Comparison of ENCODE assay signal across 11 mouse cellular contexts in genomic region chr19:38478286-38478685, GRCm38 (mm10). TPM values are rescaled to one million over a fixed set of nuclear protein-coding genes. Genes with fewer than 3 reads are reported as not detected.
A peak's percentile ranks its signal among the peaks of the same experiment; 100 is the strongest.
DNase-seq lines count a peak whose midpoint lies in the region; ATAC-seq and TF ChIP-seq lines count a peak whose summit lies in the region.
"Had no signal": no experiment of that assay in that cellular context is flagged by ENCODE, and none has a peak within 500 bp of the region (broad histone marks: within the 10 kb centered on the region; RNA-seq: fewer than 3 reads in every experiment).

No protein-coding gene starts in this region.

- no peaks in the 10 kb centered on the region for H3K9me3 ChIP-seq in forebrain, embryonic 10.5 days
- no peaks in the 10 kb centered on the region for H3K9me3 ChIP-seq in forebrain, postnatal 0 days (ENCODE audit: low read length)
- no peaks in the 10 kb centered on the region for H3K9me3 ChIP-seq in kidney, embryonic 16.5 days (ENCODE audit: low read length)
- H3K9me3 ChIP-seq in forebrain, embryonic 12.5 days: no peaks in the 10 kb centered on the region
- no peaks in the 10 kb centered on the region for H3K9me3 ChIP-seq in midbrain, embryonic 13.5 days

- ATAC-seq in forebrain, postnatal 0 days: no peak
- peak; percentile 74; the same call in 1 of the 2 replicates for ATAC-seq in kidney, embryonic 16.5 days (ENCODE audit: low FRiP score, low TSS enrichment)
- no peak for ATAC-seq in forebrain, embryonic 12.5 days (ENCODE audit: low FRiP score)
- ATAC-seq in midbrain, embryonic 13.5 days: no peak

- H3K9ac ChIP-seq in forebrain, postnatal 0 days: no peak overlapping the region
- H3K9ac ChIP-seq in kidney, embryonic 16.5 days (replicated peaks; ENCODE audit: low read length): no peak overlapping the region
- no peak overlapping the region for H3K9ac ChIP-seq in forebrain, embryonic 12.5 days
- no peak overlapping the region for H3K9ac ChIP-seq in midbrain, embryonic 13.5 days (replicated peaks)

- H3K4me1 ChIP-seq in forebrain, embryonic 10.5 days: peaks cover 59% of the 10 kb centered on the region
- no peaks in the 10 kb centered on the region for H3K4me1 ChIP-seq in forebrain, postnatal 0 days (ENCODE audit: insufficient read depth)
- peaks cover 20% of the 10 kb centered on the region for H3K4me1 ChIP-seq in kidney, embryonic 16.5 days (ENCODE audit: insufficient read depth, low read length)
- peaks cover 48% of the 10 kb centered on the region for H3K4me1 ChIP-seq in forebrain, embryonic 12.5 days
- H3K4me1 ChIP-seq in midbrain, embryonic 13.5 days (replicated peaks): peaks cover 48% of the 10 kb centered on the region

- no peaks in the 10 kb centered on the region for H3K36me3 ChIP-seq in forebrain, embryonic 10.5 days (replicated peaks)
- no peaks in the 10 kb centered on the region for H3K36me3 ChIP-seq in forebrain, postnatal 0 days (ENCODE audit: insufficient read depth)
- H3K36me3 ChIP-seq in kidney, embryonic 16.5 days (ENCODE audit: insufficient read depth, low read length): no peaks in the 10 kb centered on the region
- no peaks in the 10 kb centered on the region for H3K36me3 ChIP-seq in forebrain, embryonic 12.5 days (replicated peaks)
- H3K36me3 ChIP-seq in midbrain, embryonic 13.5 days: no peaks in the 10 kb centered on the region

- TF ChIP-seq CTCF in forebrain, postnatal 0 days (IDR thresholded peaks at IDR 0.05; ENCODE audit: low read depth): no peak

- DNase-seq in forebrain, embryonic 10.5 days (ENCODE audit: extremely low spot score, low spot score): no peak
- DNase-seq in forebrain, postnatal 0 days: no peak
- DNase-seq in kidney, adult 9 months: no peak
- no peak for DNase-seq in adrenal gland, adult 18-20 months (ENCODE audit: low spot score in 2 of 2)
- no peak for DNase-seq in right cerebral cortex, postnatal 25 days
- DNase-seq: cerebellum, adult 9-10 months; thymus, adult 2 months had no signal

- H3K27me3 ChIP-seq in forebrain, embryonic 10.5 days (ENCODE audit: poor library complexity, severe bottlenecking): peaks cover 48% of the 10 kb centered on the region
- peaks cover 4% of the 10 kb centered on the region for H3K27me3 ChIP-seq in forebrain, postnatal 0 days (ENCODE audit: insufficient read depth, low read length)
- peaks cover 15% of the 10 kb centered on the region for H3K27me3 ChIP-seq in kidney, embryonic 16.5 days (ENCODE audit: insufficient read depth, low read length)
- peaks cover 39% of the 10 kb centered on the region for H3K27me3 ChIP-seq in forebrain, embryonic 12.5 days
- peaks cover 42% of the 10 kb centered on the region for H3K27me3 ChIP-seq in midbrain, embryonic 13.5 days

- H3K4me2 ChIP-seq in forebrain, postnatal 0 days (ENCODE audit: low read depth): no peak overlapping the region
- no peak overlapping the region for H3K4me2 ChIP-seq in kidney, embryonic 16.5 days (replicated peaks; ENCODE audit: low read depth, low read length)
- H3K4me2 ChIP-seq in forebrain, embryonic 12.5 days: no peak overlapping the region
- H3K4me2 ChIP-seq in midbrain, embryonic 13.5 days (replicated peaks): no peak overlapping the region

- 46% methylated on average over 5 of the region's 5 CpGs for WGBS in forebrain, embryonic 10.5 days
- 39% methylated on average over 5 of the region's 5 CpGs for WGBS in forebrain, postnatal 0 days
- WGBS in kidney, embryonic 16.5 days: 20% methylated on average over 5 of the region's 5 CpGs
- WGBS in forebrain, embryonic 12.5 days: 37% methylated on average over 5 of the region's 5 CpGs
- 44% methylated on average over 5 of the region's 5 CpGs for WGBS in midbrain, embryonic 13.5 days

- H3K27ac ChIP-seq in forebrain, embryonic 10.5 days: peak overlapping the region; percentile 65
- no peak overlapping the region for H3K27ac ChIP-seq in forebrain, postnatal 0 days (ENCODE audit: low read depth, low read length)
- H3K27ac ChIP-seq in kidney, embryonic 16.5 days (ENCODE audit: low read length): no peak overlapping the region
- H3K27ac ChIP-seq in forebrain, embryonic 12.5 days: peak overlapping the region; percentile 81
- H3K27ac ChIP-seq in midbrain, embryonic 13.5 days: peak overlapping the region; percentile 14; the same call in 1 of the 2 replicates

- no peak overlapping the region; the same call in 1 of the 2 replicates for H3K4me3 ChIP-seq in forebrain, embryonic 10.5 days
- H3K4me3 ChIP-seq in forebrain, postnatal 0 days (ENCODE audit: low read depth, low read length): no peak overlapping the region
- H3K4me3 ChIP-seq in kidney, embryonic 16.5 days (ENCODE audit: low read length): no peak overlapping the region
- H3K4me3 ChIP-seq in forebrain, embryonic 12.5 days (replicated peaks): no peak overlapping the region
- no peak overlapping the region for H3K4me3 ChIP-seq in midbrain, embryonic 13.5 days (replicated peaks)
- H3K4me3 ChIP-seq: myocyte had no signal

RNA-seq across cellular contexts. Expression of gene Plce1, which starts 2.6 kb away (rescaled TPM):
- 2.8 and 2.9 TPM in 2 replicates for polyA plus RNA-seq in forebrain, embryonic 10.5 days (2016; fragmentation: Nextera tagmentation; extraction: Ambion mirVana)
- 6.4 and 11.1 TPM in 2 replicates for total RNA-seq in forebrain, postnatal 0 days (2014; rRNA removed)
- 1.3 and 2.8 TPM in 2 replicates for polyA plus RNA-seq in forebrain, postnatal 0 days (2015; fragmentation: Nextera tagmentation; extraction: Ambion mirVana)
- 3.0 and 3.2 TPM in 2 replicates for polyA plus RNA-seq in kidney, embryonic 16.5 days (2015; fragmentation: Nextera tagmentation; extraction: Ambion mirVana)
- polyA plus RNA-seq in forebrain, embryonic 12.5 days (2016; fragmentation: Nextera tagmentation; extraction: Ambion mirVana): 6.0 and 6.2 TPM in 2 replicates
- polyA plus RNA-seq in midbrain, embryonic 13.5 days (2015; fragmentation: Nextera tagmentation; extraction: Ambion mirVana): 3.9 and 4.3 TPM in 2 replicates
- total RNA-seq in adrenal gland, adult 18-20 months (2021): 1 to 10 TPM; 4.5 to 7.8 TPM

Comparison
In these comparisons a context has a peak if more than half of its experiments do, and no peak if none do; other contexts are left out.
1. H3K27ac ChIP-seq: peak in forebrain, embryonic 10.5 days (single experiment), forebrain, embryonic 12.5 days (single experiment) and midbrain, embryonic 13.5 days (single experiment); none in forebrain, postnatal 0 days (single experiment) and kidney, embryonic 16.5 days (single experiment).